Mouse (Mus musculus) G1E (cell line): ENCODE data around the gene Tek.

Experiments used
- CTCF ChIP-seq: IDR thresholded peaks from 2 replicates; pipeline ENCODE4 v1.5.1; 2012; ENCODE audit warnings: low read depth, low read length, inconsistent platforms, mixed read lengths
- GATA1 ChIP-seq: IDR thresholded peaks from 2 replicates; pipeline ENCODE4 v1.6.1; 2012; ENCODE audit warnings: borderline replicate concordance, low read length, inconsistent platforms, mixed read lengths
- GATA2 ChIP-seq: IDR thresholded peaks from 2 replicates; pipeline ENCODE4 v1.6.1; 2012; ENCODE audit warnings: low read depth, low read length, inconsistent platforms, borderline replicate concordance
- POLR2AphosphoS5 ChIP-seq: IDR thresholded peaks from 2 replicates; pipeline ENCODE4 v1.6.1; 2012; ENCODE audit warnings: low read depth, low read length, inconsistent platforms; ENCODE audit not compliant: insufficient replicate concordance
- TAL1 ChIP-seq: conservative IDR thresholded peaks from 2 replicates; pipeline ENCODE4 v1.6.1; 2012; ENCODE audit warnings: low read depth, low read length, inconsistent platforms, mixed read lengths

GRCm38 (mm10) chr4:94711426-94711825, 27.7 kb upstream of the Tek start:
- TF ChIP-seq CTCF: no peak
- TF ChIP-seq TAL1: no peak
- no peak for TF ChIP-seq GATA1
- no peak for TF ChIP-seq POLR2AphosphoS5
- TF ChIP-seq GATA2: no peak
